Mouse (Mus musculus) mature B cell (primary cell): ENCODE measurements around the gene Ptprg.

Experiments
- in situ Hi-C: fragments of 300-500 bp; cut with MboI; formaldehyde crosslinking; loops from 2 replicates; pipeline ENCODE4 v1.14.3; 2019

Gene Ptprg

GRCm38 (mm10) chr14:11822830-11823700 is 269.7 kb downstream of the Ptprg start:
- in situ Hi-C loops: no loop called here

GRCm38 (mm10) chr14:11823701-11824095 is 270.4 kb downstream of the Ptprg start:
- in situ Hi-C loops: no loop called here

- in situ Hi-C loops: no loop called here
Observed at GRCm38 (mm10) chr14:11824915-11825314, 271.6 kb downstream of the Ptprg start.

- in situ Hi-C loops: no loop called here
Observed at GRCm38 (mm10) chr14:11825551-11825950, 272.2 kb downstream of the Ptprg start.

- in situ Hi-C loops: no loop called here
Observed at GRCm38 (mm10) chr14:11828086-11828485, 274.8 kb downstream of the Ptprg start.

GRCm38 (mm10) chr14:11833678-11834077 is 280.3 kb downstream of the Ptprg start:
- in situ Hi-C loops: no loop called here

- in situ Hi-C loops: no loop called here
Observed at GRCm38 (mm10) chr14:11835706-11836445, 282.5 kb downstream of the Ptprg start.

- in situ Hi-C loops: no loop called here
Observed at GRCm38 (mm10) chr14:11837714-11838113, 284.4 kb downstream of the Ptprg start.

- in situ Hi-C loops: no loop called here
Observed at GRCm38 (mm10) chr14:11841621-11842020, 288.3 kb downstream of the Ptprg start.

GRCm38 (mm10) chr14:11852896-11853295 is 299.6 kb downstream of the Ptprg start:
- in situ Hi-C loops: no loop called here

GRCm38 (mm10) chr14:11855499-11855898 is 302.2 kb downstream of the Ptprg start:
- in situ Hi-C loops: no loop called here

- in situ Hi-C loops: no loop called here
Observed at GRCm38 (mm10) chr14:11857928-11858481, 304.7 kb downstream of the Ptprg start.

GRCm38 (mm10) chr14:11863286-11863685 is 310.0 kb downstream of the Ptprg start:
- in situ Hi-C loops: no loop called here

GRCm38 (mm10) chr14:11864840-11865239 is 311.5 kb downstream of the Ptprg start:
- in situ Hi-C loops: no loop called here

- in situ Hi-C loops: no loop called here
Observed at GRCm38 (mm10) chr14:11865332-11865731, 312.0 kb downstream of the Ptprg start.

- in situ Hi-C loops: no loop called here
Observed at GRCm38 (mm10) chr14:11865872-11866271, 312.5 kb downstream of the Ptprg start.

GRCm38 (mm10) chr14:11866416-11866815 is 313.1 kb downstream of the Ptprg start:
- in situ Hi-C loops: no loop called here

GRCm38 (mm10) chr14:11868636-11869035 is 315.3 kb downstream of the Ptprg start:
- in situ Hi-C loops: no loop called here

GRCm38 (mm10) chr14:11871752-11872344 is 318.5 kb downstream of the Ptprg start:
- in situ Hi-C loops: no loop called here

- in situ Hi-C loops: no loop called here
Observed at GRCm38 (mm10) chr14:11874266-11874665, 320.9 kb downstream of the Ptprg start.

- in situ Hi-C loops: no loop called here
Observed at GRCm38 (mm10) chr14:11874960-11875889, 321.9 kb downstream of the Ptprg start.
